Mouse (Mus musculus): ENCODE data around the gene Fam20c.

DNA sequence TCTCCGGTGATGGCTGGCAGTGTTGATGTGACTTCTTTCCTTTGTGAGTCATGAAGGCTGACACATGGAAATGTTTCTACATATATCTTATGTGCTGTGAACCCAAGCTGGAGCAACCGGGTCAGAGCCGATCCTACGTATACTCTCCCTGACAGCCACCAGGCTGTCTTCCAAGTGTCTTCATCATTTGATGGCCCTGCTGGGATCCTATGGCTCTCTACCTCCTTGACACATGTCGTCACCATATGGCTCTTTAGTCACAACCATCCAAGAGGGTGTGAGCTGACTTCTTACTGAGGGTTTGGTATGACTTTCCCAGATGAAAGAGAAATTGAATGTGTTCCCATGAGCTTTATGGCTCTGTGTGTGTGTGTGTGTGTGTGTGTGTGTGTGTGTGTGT lies 50.0 kb downstream of the Fam20c start:
- TF ChIP-seq CTCF (IDR thresholded peaks at IDR 0.05) (no peak), EP300 (IDR thresholded peaks at IDR 0.05) (no peak)

All from lung, postnatal 0 days (tissue).